Mouse (Mus musculus) ES-Bruce4 (cell line): ENCODE data around the gene Tdrd9.

ENCODE experiments used
- CTCF ChIP-seq: IDR thresholded peaks from one replicate; pipeline ENCODE4 v1.8.1; 2011; ENCODE audit warnings: low read depth, low read length
- EP300 ChIP-seq: IDR thresholded peaks from 2 replicates; pipeline ENCODE4 v1.6.1; 2011; ENCODE audit warnings: low read depth, low read length; ENCODE audit not compliant: insufficient read depth

- TF ChIP-seq EP300 (no peak), CTCF (no peak)
These were observed 140.9 kb downstream of the Tdrd9 start for GRCm38 (mm10) chr12:112112235-112112634.
